Mouse (Mus musculus): ENCODE measurements at regions not wholly inside any gene's neighbourhood (a gene's known extent, or its start where the extent isn't known, plus 50 kb on each side); places are given as distances from the start of the nearest gene placed in this dataset.

DNA sequence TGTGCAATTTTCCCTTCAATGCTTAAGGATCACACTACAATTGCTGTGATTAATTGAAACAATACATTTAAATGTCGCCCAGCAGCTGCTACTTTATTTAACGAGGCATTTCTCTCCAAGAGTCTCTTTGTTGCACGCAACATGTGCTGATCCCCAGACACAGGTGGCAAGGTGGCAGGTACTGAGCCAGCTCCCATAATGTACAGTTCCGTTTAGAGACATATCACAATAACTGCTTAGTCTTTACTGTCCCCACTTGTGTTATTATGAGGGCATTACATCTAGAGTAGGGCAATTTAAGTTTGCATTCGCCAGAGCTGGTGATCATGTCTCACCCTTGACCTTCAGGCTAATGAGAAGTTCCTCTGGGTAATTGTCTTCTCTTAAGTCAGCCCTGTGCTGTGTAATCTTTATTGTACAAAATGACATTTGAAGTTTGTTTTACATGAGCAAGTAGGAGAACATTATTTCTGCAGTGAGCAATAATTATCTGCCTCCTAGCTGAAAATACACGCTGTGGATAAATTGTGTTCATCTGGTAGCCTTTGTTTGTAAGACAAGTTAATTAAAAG is 1005.7 kb upstream of the Nudt12 start:
- no peak for DNase-seq (ENCODE audit: low spot score in 2 of 2)

DNA sequence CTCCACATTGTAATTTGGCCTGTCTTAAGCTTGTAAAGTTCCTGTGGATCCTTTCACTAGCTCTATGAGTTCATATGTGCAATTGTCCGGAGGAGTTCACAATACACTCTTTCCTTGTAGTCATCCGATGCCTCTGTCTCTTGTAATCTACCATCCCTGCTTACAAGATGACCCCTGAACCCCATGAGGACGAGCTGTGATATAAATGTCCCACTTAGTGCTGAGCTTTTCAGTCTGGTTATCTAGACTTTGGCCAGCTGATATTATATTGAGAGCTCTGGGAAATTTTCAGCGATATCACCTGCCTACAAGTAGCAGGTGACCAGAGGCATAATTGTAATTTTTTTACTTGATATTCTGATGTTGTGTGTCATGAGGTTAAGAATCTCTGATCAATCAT is 984.8 kb upstream of the Nudt12 start:
- no peak for DNase-seq (ENCODE audit: low spot score in 2 of 2)

DNA sequence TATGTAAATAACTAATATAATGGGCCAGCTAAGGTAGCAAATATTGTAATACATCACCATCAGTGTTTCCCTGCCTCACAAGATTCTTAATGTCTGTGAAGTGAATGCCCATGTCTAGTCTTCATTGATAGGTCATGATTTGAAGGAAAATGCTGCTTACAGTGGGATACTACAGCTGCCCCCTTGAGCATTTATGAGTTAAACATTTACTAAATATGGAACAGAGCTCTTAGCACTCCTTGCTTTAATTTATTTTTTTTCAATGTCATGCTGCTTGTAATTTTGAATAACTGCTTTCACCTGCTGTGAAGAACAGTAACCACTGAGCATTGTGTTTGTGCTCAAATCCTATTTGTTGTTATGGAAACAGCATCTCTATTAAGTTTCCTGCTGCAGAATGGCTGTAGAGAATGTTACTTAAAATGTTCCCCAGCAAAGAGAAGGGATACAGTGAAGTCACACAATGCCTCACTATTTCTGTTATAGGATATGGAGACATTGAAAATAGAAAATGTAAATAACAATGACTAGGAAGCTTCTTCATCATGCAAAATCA is 966.2 kb upstream of the Nudt12 start:
- DNase-seq (ENCODE audit: low spot score in 2 of 2), result no peak

DNA sequence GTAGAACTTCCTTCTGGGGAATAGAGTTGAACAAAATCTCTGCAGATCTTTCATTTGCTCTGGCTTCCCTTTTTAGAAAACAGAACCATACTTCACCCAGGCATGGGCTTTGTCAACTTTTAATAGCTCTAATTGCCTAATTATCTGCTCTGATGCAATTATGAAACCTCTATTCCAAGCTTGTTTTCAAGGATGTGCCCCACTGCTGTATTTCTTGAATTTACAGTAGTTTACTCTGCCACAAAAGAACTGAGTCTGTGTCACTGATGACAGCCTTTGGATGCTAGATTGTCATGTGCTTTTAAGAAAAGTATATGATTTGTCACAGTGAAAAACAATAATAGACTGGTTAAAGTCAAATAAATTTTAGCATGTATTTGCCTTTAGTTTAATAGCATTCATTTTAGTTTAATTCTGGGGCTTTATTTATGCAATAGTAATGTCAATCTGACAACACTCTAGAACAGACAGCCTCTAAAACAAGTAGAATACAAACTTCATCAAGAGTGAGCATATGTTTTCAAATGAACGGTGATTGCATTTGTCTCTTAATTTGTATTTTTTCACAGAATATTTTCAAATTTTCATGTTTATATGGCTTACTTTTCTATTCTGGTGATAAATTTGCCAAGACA is 964.1 kb upstream of the Nudt12 start:
- DNase-seq (ENCODE audit: low spot score in 2 of 2), result no peak

DNA sequence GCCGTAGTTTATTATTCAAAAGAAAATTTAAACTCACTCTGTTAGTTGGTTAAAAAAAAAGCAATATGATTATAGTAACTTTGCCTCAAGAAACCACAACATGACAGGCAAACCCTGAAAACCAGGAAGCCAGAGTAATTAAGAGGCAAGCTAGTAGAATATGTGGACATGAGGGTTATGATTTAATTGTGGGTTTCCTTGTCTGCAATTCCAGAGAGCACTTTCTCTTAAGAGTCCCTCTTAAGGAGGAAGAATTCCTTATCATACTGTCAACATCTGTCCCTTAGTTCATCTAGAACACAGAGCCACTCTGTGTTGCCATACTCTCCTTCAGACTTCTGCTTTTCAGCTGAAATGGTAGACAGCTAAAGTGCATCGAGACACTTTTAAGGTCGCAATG is 954.2 kb upstream of the Nudt12 start:
- no peak for DNase-seq (ENCODE audit: low spot score in 2 of 2)

DNA sequence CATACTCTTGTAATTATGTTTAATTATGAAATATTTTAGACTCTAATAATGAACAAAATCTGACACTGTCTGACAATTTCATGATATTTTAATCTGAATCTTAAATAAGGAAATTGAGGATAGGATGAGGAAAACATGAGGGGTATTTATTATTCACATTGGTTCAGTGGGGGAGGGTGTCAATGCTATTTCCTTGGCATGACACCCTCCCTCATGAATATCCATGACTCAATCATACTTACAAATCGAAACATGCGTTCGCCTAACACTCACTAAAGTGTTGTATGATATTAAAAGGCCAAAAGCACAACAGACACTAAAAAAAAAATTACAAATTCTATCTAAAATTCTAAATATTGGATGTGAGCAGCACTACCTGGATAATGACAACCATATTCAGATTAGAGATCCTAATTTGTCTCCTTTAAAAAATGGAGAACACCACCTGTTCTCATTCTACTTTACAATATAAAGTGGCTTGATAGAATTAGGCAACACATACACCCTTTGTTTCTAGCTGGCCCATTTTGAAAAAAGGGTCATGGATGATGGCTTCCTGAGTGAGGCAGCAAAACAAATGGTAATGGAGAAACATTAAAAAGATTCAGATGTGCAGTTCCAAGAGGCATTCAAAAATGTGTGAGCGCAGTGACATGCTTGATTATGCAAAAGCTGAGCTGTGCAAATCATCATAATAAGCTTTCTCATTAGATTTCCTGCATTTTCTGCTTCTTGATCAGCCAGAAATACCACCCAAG is 942.3 kb upstream of the Nudt12 start:
- peak in 1 of 2 experiments; percentile 2 for DNase-seq (ENCODE audit: low spot score in 2 of 2)

DNA sequence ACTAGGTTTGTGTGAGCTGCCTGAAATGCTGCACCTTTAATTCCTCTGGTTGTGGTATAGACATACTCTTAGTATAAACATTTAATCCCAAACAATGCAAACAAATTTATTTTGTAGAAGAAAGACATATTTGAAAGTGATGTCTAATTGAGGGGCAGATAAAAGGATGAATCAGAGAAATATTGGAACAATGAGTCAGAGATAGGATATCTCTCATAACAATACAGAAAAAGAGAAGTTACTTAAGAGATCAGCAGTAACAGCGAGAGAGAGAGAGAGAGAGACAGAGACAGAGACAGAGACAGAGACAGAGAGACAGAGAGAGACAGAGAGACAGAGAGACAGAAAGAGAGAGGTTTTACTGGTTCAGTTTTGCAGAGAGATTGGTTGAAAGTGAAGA is 933.3 kb upstream of the Nudt12 start:
- DNase-seq (ENCODE audit: low spot score in 2 of 2), result no peak

DNA sequence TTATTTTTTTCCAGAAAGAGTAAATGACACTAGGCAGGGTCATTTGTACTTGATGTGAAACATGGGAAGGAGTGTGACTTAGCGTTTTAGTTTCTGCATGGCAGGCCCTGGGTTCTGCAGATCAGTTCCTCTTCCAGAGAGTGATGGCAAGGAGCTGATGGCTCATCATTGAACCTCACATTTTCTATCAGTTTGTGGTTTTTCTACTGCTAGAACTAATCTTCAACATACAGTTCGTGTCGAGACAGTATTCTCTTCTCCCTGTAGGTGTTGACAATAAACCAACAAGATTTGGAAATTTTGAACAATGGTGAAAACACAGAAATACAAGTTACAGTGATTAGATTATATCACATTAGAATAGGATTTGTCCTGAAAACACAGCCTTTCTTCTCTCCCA is 891.2 kb upstream of the Nudt12 start:
- DNase-seq (ENCODE audit: low spot score in 2 of 2), result no peak

DNA sequence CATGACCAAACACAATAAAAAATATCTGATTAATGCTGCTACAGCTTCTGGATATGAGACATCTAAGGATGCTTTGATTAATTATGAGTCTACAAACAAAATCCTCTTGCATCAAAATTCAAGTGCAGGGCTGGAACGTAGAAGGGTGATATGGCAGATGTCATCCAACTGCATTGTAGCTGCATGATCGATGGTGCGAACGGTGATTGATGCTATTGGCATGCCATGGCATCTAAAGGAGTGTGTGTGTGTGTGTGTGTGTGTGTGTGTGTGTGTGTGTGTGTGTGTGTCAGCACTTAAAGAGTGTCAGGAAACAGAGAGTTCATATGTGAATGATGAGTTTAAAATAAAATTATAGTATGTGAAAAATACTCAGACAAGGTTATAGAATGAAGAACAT is 864.6 kb upstream of the Nudt12 start:
- DNase-seq (ENCODE audit: low spot score in 2 of 2), result no peak

DNA sequence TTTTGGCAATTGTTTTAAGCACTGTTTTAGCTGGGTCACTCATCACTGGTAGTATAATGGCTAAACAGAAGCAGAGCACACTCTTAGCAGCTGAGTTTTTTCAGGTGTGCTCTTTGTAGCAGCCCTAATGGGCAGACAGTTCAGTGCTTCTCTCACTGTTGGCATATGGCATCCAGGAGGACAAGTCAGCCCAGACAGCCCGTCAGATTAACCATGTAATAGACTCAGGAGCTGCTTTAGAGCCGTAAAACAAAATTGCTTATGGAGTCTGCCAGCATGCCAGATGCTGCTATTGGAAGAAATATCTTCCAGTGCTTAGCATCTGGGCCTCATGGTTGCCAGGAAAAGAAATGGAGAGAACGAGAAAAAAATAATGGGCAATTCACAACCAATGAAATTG is 835.7 kb upstream of the Nudt12 start:
- DNase-seq (ENCODE audit: low spot score in 2 of 2), result no peak

DNA sequence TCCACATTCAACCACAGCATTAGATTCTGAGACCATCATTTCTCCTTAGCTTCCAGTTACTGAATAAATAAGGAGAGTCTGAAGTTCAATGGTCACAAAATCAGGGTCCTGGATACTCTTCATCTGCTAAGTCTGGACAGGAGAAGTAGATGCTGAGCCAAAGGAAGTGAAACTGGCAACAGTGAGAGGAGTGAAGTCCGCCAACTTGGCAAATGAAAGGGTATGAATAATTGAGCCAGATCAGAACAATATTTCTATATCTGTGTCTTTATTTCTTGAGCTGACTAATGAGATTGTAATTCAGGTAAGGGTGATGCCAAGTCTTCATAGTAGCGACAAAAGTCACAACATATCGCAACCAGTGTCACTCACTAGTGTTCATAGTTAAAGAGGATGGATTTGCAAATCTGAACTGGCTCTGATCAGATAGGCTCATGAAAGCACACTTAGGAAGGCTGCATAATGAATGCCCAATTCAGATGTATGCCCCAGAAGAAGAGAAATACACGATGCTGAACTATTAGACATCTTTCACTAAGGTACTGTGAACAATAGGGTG is 832.2 kb upstream of the Nudt12 start:
- no peak for DNase-seq (ENCODE audit: low spot score in 2 of 2)

DNA sequence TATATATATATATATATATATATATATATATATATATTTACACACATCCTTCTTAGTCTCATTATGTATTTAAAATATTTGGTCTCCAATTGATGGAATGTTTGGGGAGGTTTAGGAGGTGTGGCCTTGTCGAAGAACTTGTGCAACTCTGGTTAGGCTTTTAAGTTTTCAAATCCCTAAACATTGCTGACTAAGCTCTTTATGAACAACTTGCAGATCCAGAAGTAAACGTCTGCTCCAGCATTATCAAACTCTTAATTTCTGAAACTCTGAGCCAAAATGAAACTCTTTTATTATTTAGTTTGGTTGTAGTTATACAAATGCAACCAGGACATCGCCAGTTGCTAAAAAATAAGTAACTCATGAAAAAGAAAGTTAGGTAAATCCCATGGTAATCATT is 792.7 kb upstream of the Nudt12 start:
- no peak for DNase-seq (ENCODE audit: low spot score in 2 of 2)

DNA sequence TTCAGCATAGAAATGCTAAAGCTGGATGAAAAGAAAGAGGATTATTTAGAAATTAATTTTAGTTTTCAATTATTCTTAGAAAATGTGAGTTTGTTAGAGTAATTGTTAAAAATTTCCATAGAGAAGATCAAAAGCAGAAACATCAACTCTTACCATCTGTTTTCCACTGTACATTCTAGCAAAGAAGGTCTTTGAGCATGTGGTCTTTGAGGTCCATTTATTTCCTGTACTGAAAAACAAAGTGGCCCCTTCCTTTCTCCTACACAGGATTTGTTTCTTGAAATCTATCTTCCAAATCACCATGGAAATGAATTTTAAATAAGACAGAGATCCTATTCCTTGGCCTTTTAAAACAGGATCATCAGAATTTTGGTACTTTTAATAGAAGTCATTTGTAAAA is 780.3 kb upstream of the Nudt12 start:
- no peak for DNase-seq (ENCODE audit: low spot score in 2 of 2)

DNA sequence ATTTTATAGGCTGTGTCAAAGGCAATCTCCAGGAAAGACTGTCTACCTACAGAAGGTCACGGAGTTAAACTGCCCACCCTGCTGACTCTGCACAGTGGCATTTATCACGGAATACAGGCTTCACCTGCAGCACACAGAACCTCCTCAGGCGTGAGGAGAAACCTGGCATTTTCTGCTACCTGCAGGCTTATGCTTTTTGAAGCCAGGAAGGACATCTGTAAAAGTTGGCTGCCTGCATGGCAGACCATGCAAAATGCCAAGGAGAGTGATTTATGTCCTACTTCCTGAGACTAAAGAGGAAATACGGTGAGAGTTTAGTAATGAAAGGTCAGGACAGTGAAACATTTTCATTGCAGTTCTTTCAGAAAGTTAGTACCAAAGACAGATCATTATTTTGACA is 779.6 kb upstream of the Nudt12 start:
- no peak for DNase-seq (ENCODE audit: low spot score in 2 of 2)

DNA sequence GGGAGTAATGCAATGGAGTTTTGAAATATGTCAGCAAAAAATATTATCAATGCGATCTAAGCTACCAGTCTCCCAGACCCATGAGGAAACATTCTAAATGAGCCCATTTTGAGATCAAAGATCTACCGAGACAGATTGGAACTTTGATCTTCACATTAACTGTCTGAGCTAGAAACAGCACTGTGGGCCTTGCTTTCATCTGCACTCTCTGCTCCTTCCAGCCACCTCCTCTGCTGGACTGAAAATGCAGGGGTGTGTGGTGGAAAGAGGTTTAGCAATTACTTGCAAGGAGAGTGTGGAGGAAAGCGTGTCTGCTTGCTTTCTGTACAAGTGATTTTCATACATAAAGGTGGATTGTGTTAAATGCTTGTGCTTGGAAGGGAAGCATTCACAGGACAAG is 760.9 kb upstream of the Nudt12 start:
- no peak for DNase-seq (ENCODE audit: low spot score in 2 of 2)

DNA sequence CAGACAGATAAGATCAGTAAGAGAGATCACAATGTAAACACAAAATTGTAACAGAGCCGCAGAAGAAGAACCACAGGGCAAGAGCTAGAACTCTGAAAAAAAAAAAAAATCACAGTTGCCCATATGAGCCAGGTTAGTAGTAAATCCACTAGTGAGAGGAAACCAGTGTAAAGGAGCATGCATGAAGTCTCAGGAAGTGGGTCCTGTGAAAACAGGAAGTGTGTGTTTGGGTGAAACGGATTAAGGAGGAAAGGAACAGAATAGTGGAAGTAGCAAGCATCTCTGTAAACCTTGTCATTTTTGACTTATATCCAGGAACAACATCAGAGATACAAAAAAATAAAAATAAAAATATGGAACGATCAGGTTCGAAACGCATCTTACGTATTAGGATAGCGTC is 753.4 kb upstream of the Nudt12 start:
- no peak for DNase-seq (ENCODE audit: low spot score in 2 of 2)

DNA sequence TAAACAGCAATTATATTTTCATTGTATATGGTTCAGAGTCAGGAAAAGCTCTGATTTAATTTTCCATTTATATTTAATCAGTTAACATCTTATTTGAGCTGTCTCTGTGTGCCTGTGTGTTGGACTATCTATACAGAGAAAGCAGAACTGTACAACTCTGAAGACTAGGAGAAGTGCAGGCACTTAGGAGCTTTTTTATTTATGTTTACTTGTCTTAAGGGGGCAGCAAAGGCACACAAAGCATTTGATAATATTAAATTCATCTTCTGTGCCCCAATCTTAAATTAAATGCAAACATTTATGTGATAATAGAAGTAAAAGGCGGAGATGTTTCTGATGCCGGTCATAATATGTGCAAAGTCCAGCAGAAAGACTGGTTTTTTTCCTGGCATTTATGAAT is 751.3 kb upstream of the Nudt12 start:
- peak in 1 of 2 experiments; percentile 12 for DNase-seq (ENCODE audit: low spot score in 2 of 2)

DNA sequence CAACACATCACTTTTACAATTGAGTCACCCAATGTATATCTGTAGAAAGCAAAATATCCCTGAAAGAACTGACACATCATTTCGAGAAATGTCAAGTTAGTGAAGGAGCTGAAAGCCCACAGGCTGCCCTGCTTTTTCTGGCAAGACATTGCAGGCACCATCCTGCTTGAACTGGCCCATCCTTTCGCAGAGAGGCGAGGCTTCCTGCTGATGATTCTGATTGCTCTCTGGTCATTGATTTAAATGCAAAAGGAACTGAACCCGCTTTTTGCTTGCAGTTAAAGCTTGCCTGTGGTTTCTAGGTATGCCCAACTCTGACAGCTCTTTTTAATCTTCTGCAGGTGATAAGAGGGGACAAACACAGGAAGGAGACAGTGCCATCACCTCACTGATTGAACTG is 748.9 kb upstream of the Nudt12 start:
- no peak for DNase-seq (ENCODE audit: low spot score in 2 of 2)

DNA sequence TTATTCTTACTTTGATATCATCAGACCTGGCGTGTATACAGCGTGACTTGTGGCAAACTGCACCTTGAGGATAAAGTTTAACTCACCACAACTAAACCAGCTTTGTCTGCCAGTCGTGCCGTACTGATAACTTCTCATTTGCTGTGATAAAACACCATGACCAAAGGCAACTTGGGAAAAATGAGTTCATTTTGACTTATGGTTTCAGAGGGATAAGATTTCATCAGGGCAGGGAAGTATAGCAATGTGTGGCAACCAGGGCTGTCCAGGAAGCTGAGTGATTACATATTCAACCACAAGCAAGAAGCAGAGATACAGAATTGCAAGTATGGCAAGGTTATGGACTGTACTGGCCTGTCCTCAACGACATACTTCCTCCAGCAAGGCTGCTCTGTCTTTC is 747.7 kb upstream of the Nudt12 start:
- no peak for DNase-seq (ENCODE audit: low spot score in 2 of 2)

DNA sequence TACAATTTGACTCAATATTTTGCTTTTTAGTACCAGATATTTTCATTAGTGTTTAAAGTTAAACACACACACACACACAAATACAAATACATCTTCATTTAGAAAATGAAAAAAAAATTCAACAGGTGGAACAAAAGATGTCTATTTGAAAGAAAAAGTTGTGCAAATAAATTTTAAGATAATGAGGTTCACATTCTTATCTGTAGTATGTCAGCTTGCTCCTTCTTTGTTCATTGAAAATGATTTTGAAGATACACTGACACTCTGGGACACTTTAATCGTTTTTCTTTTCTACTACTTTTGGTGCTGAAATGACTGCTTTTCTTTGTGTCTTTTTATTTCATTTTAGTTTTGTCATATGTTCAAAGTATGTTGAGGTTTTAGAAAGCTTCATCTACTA is 732.9 kb upstream of the Nudt12 start:
- no peak for DNase-seq (ENCODE audit: low spot score in 2 of 2)

All from layer of hippocampus, adult 18-20 months (tissue).